Mouse (Mus musculus): Measurements from ENCODE around the gene Vps8. TPM values are rescaled to one million over a fixed set of nuclear protein-coding genes. Genes with fewer than 3 reads are reported as not detected.

Vps8 gene
- polyA plus RNA-seq, 1 experiment from 2014 or later: 3.1 TPM

DNA sequence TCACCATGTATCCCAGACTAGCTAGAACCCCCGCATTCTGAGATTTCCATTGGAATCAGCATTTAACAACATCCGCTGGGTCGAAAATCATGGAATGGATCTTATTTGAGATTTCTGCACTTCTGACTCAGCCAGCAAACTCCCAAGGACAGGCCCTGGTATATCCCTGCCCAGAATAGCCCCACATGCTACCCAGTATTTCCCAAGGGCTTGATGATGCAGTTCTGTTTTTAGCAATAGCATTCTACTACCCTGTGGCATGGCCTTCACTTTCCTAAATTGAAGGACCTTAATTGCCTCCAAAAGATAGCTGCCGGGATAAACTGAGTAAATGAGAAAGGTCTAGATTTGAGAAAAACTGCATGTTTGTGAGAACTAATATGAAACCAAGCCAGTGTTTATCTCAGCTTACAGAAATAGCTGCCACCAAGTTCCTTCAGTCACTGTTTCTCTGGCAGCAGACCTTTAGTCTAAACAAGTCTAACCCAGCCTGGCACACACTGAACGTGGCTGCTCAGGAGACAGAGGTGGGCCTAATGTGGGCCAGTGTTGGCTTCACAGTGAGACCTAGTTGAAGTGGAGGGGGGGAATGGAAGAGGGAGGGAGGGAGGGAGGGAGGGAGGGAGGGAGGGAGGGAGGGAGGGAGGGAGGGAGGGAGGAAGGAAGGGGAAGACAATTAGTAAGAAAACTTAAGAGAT is 213.4 kb downstream of the Vps8 start:
- WGBS (ENCODE audit: insufficient replicate concordance): 76% methylated on average over 5 of the region's 5 CpGs
- no peak for DNase-seq
- no peaks in the 10 kb centered on the region for H3K36me3 ChIP-seq (replicated peaks; ENCODE audit: insufficient read depth, low read length)

DNA sequence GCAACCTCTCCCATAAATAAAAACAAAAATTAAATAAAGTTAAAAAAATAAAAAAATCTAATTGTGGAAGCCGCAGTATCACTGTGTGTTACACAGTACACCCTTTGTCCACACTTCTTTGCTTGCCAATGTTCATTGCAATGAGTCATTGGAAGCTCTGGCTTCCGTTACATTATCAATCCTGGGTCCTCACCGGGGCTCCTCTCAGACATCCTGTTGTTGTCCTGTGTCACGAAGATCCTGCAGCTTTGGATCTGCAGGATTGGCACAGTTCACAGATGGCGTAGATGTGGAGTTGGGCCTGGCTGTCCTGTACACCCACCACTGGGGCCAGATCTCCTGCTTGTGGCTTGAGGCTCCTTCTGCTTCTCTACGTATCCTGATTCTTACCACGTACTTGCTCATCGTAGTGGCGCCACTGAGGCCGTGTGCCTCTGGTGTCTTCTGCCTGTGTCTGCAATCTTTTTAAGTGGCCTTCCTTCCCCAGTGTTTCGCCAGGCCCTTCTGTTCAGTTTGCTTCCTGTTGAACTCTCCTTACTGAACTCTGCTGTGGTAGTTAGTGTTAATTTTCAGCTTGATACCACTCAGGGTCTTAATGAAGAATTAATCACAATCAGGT is 214.4 kb downstream of the Vps8 start:
- peak; percentile 27; the same call in 1 of the 2 replicates for TF ChIP-seq EP300 (IDR thresholded peaks at IDR 0.05; ENCODE audit: low read depth)
- TF ChIP-seq CTCF (IDR thresholded peaks at IDR 0.05; ENCODE audit: low read depth): no peak
- Histone ChIP-seq H3K9ac (replicated peaks) (no peak overlapping the region), H3K4me1 (ENCODE audit: insufficient read depth) (peaks cover 15% of the 10 kb centered on the region), H3K36me3 (replicated peaks; ENCODE audit: insufficient read depth, low read length) (no peaks in the 10 kb centered on the region), H3K27ac (ENCODE audit: low read depth) (peak overlapping the region; percentile 41), H3K4me3 (ENCODE audit: low read depth, low read length) (no peak overlapping the region), H3K27me3 (ENCODE audit: insufficient read depth, low read length) (no peaks in the 10 kb centered on the region), H3K9me3 (ENCODE audit: low read length) (no peaks in the 10 kb centered on the region), H3K4me2 (ENCODE audit: low read depth, low read length) (no peak overlapping the region)
- no peak for DNase-seq
- 55% methylated on average over 11 of the region's 11 CpGs for WGBS (ENCODE audit: insufficient replicate concordance)
- ATAC-seq: peak; percentile 54

More for the DNA sequence above, 213.4 kb downstream of the Vps8 start:
- H3K27me3 ChIP-seq (ENCODE audit: insufficient read depth, low read length): no peaks in the 10 kb centered on the region
- ATAC-seq: no peak
- no peak overlapping the region for H3K9ac ChIP-seq (replicated peaks)
- H3K27ac ChIP-seq (ENCODE audit: low read depth): no peak overlapping the region
- H3K4me2 ChIP-seq (ENCODE audit: low read depth, low read length): no peak overlapping the region
- TF ChIP-seq EP300 (IDR thresholded peaks at IDR 0.05; ENCODE audit: low read depth): no peak
- TF ChIP-seq CTCF (IDR thresholded peaks at IDR 0.05; ENCODE audit: low read depth): no peak
- H3K4me3 ChIP-seq (ENCODE audit: low read depth, low read length): no peak overlapping the region
- no peaks in the 10 kb centered on the region for H3K9me3 ChIP-seq (ENCODE audit: low read length)
- peaks cover 7% of the 10 kb centered on the region for H3K4me1 ChIP-seq (ENCODE audit: insufficient read depth)

DNA sequence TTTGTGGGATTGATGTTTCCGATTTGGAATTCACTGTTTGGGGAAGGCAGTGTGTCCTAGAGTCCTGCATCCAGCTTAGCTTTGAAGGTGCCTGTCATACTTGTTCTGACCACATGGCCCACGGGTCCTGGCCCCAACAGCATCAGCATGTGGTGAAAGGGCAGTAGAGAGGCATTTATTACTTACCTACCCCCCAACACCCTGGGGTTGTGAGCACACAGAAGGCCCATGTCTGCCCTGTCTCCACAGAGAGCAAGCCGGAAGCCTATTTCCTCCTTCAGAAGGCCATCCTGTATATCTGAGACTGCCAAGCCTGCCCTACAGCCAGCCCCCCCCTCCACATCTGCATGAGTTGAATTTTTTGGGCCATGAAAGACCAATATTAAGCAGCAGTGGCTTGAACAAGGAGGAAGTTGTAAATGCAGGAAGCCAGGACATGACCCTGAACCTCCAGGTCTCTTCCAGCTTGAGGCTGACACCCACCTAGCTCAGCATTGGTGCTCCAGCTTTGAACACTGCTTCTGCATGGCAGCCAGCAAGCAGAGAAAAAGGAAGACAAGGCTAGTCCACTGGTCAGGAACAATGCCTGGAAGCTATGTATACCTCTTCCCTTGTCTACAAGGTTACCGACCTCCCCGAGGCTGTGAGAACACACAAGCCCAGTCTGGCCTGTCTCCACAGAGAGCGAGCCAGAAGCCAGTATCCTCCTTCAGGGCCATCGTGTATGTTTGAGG is 218.0 kb downstream of the Vps8 start:
- H3K27me3 ChIP-seq (ENCODE audit: insufficient read depth, low read length): no peaks in the 10 kb centered on the region
- 58% methylated on average over 7 of the region's 7 CpGs for WGBS (ENCODE audit: insufficient replicate concordance)
- no peak for ATAC-seq

DNA sequence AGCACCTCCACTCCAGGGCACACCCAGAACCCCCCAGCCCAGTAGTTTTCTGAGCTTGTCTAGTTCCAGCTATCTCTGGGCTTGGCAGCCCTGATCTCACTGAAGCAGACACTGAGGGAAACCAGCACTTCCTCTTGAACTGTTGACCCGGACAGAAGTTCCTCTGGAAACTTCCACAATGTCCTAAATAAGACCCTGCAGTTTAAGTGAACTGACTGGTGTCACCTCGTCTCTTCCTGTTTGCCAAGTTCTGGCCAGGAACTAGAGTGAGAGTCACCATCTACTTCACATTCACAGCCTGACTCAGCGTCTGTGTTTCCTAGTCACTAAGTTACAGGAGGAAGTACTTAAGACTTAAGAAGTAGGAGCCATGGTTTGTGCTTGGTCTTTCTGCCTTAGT is 219.0 kb downstream of the Vps8 start:
- peak; percentile 34 for ATAC-seq
- Histone ChIP-seq H3K4me3 (ENCODE audit: low read depth, low read length) (no peak overlapping the region), H3K9me3 (ENCODE audit: low read length) (no peaks in the 10 kb centered on the region), H3K4me1 (ENCODE audit: insufficient read depth) (peaks cover 39% of the 10 kb centered on the region), H3K27ac (ENCODE audit: low read depth) (peak overlapping the region; percentile 71), H3K36me3 (replicated peaks; ENCODE audit: insufficient read depth, low read length) (no peaks in the 10 kb centered on the region), H3K9ac (replicated peaks) (no peak overlapping the region), H3K4me2 (ENCODE audit: low read depth, low read length) (no peak overlapping the region), H3K27me3 (ENCODE audit: insufficient read depth, low read length) (no peaks in the 10 kb centered on the region)
- WGBS (ENCODE audit: insufficient replicate concordance): 26% methylated on average over 3 of the region's 3 CpGs
- DNase-seq: peak; percentile 32
- TF ChIP-seq CTCF (IDR thresholded peaks at IDR 0.05; ENCODE audit: low read depth): no peak
- TF ChIP-seq EP300 (IDR thresholded peaks at IDR 0.05; ENCODE audit: low read depth): peak; percentile 59; the same call in 1 of the 2 replicates

More for the DNA sequence above, 218.0 kb downstream of the Vps8 start:
- peak; percentile 34 for DNase-seq
- H3K9me3 ChIP-seq (ENCODE audit: low read length): no peaks in the 10 kb centered on the region
- H3K9ac ChIP-seq (replicated peaks): no peak overlapping the region
- H3K4me2 ChIP-seq (ENCODE audit: low read depth, low read length): no peak overlapping the region
- TF ChIP-seq EP300 (IDR thresholded peaks at IDR 0.05; ENCODE audit: low read depth): no peak
- TF ChIP-seq CTCF (IDR thresholded peaks at IDR 0.05; ENCODE audit: low read depth): no peak
- peak overlapping the region; percentile 71 for H3K27ac ChIP-seq (ENCODE audit: low read depth)
- H3K36me3 ChIP-seq (replicated peaks; ENCODE audit: insufficient read depth, low read length): no peaks in the 10 kb centered on the region
- peaks cover 39% of the 10 kb centered on the region for H3K4me1 ChIP-seq (ENCODE audit: insufficient read depth)
- no peak overlapping the region for H3K4me3 ChIP-seq (ENCODE audit: low read depth, low read length)

DNA sequence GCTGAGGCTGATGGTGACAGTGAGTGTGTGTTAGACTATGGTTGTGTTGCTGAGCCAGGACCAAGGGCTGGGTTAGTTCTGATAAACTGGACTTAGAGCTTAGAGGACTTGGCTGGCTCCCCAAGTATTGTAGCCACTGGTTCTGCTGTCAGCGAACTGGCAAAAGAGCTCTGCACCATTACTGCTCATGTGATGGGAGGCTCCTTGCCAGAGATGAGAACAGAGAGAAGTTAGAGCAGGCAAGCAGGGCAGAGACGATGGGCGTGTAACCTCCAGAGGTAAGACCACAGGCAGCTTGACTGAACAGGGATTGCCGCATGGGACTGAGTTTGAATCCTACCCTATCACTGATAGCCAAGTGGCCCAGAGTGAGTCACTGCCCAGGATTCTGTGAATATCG is 220.0 kb downstream of the Vps8 start:
- TF ChIP-seq CTCF (IDR thresholded peaks at IDR 0.05; ENCODE audit: low read depth) (no peak), EP300 (IDR thresholded peaks at IDR 0.05; ENCODE audit: low read depth) (no peak)
- H3K4me2 ChIP-seq (ENCODE audit: low read depth, low read length): no peak overlapping the region
- 88% methylated on average over 5 of the region's 5 CpGs for WGBS (ENCODE audit: insufficient replicate concordance)
- no peaks in the 10 kb centered on the region for H3K36me3 ChIP-seq (replicated peaks; ENCODE audit: insufficient read depth, low read length)
- H3K4me3 ChIP-seq (ENCODE audit: low read depth, low read length): no peak overlapping the region
- H3K9ac ChIP-seq (replicated peaks): no peak overlapping the region
- H3K4me1 ChIP-seq (ENCODE audit: insufficient read depth): peaks cover 39% of the 10 kb centered on the region
- no peaks in the 10 kb centered on the region for H3K27me3 ChIP-seq (ENCODE audit: insufficient read depth, low read length)
- no peak for DNase-seq
- H3K9me3 ChIP-seq (ENCODE audit: low read length): no peaks in the 10 kb centered on the region
- H3K27ac ChIP-seq (ENCODE audit: low read depth): no peak overlapping the region
- no peak for ATAC-seq

DNA sequence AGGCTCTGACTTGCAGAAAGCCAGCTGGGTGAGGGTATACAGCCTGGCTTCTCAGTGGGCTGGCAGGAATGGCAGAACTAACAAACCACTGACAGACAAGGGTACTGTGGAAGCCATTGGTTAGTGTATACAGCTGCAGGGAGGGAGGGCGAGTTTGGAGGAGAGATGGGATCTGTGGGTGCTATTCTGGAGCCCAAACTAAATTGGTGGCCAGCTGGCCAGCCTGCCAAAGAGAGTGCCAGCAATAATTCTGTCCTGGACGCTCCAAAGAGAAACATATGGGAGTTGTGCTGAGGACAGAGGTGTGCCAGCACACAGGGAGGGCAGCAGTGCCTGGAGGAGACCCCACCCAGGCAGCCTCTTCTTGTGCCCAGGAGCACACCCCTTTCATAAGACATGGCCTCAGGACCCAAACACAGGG is 220.7 kb downstream of the Vps8 start:
- Histone ChIP-seq H3K36me3 (replicated peaks; ENCODE audit: insufficient read depth, low read length) (no peaks in the 10 kb centered on the region), H3K9me3 (ENCODE audit: low read length) (no peaks in the 10 kb centered on the region), H3K9ac (replicated peaks) (peak overlapping the region; percentile 60), H3K4me2 (ENCODE audit: low read depth, low read length) (peak overlapping the region; percentile 61), H3K4me3 (ENCODE audit: low read depth, low read length) (0 out of 2 replicates have a peak overlapping the region, but pooled peaks have one; percentile 5), H3K4me1 (ENCODE audit: insufficient read depth) (peaks cover 39% of the 10 kb centered on the region), H3K27ac (ENCODE audit: low read depth) (peak overlapping the region; percentile 61), H3K27me3 (ENCODE audit: insufficient read depth, low read length) (no peaks in the 10 kb centered on the region)
- ATAC-seq (no peak), DNase-seq (no peak)
- WGBS (ENCODE audit: insufficient replicate concordance): 72% methylated on average over 2 of the region's 2 CpGs
- TF ChIP-seq CTCF (IDR thresholded peaks at IDR 0.05; ENCODE audit: low read depth) (no peak), EP300 (IDR thresholded peaks at IDR 0.05; ENCODE audit: low read depth) (no peak)
